Mouse (Mus musculus) cerebellum, adult 2 months (tissue): ENCODE measurements at regions not wholly inside any gene's neighbourhood (a gene's known extent, or its start where the extent isn't known, plus 50 kb on each side); places are given as distances from the start of the nearest gene placed in this dataset.

Source experiments
- CTCF ChIP-seq: fragments of 200-500 bp; IDR thresholded peaks from 2 replicates; pipeline ENCODE4 v1.5.1; 2011; ENCODE audit warnings: low read depth, mild to moderate bottlenecking, control low read depth, low read length, moderate library complexity, borderline replicate concordance; ENCODE audit not compliant: insufficient read depth
- POLR2A ChIP-seq: fragments of 200-500 bp; IDR thresholded peaks from 2 replicates; pipeline ENCODE4 v1.6.1; 2011; ENCODE audit warnings: low read length, control low read depth, borderline replicate concordance; ENCODE audit not compliant: insufficient read depth

GRCm38 (mm10) chr17:15290326-15290725 is 86.3 kb downstream of the Dll1 start:
- TF ChIP-seq CTCF: no peak
- no peak for TF ChIP-seq POLR2A
